Mouse (Mus musculus): ENCODE results near the gene Slit3. TPM values are rescaled to one million over a fixed set of nuclear protein-coding genes. Genes with fewer than 3 reads are reported as not detected.
A peak's percentile ranks its signal among the peaks of the same experiment; 100 is the strongest.

Gene Slit3
- polyA plus RNA-seq, 1 experiment: 211 TPM

GRCm38 (mm10) chr11:35437510-35437909 lies 316.5 kb downstream of the Slit3 start:
- Histone ChIP-seq H3K27ac (ENCODE audit: insufficient read depth, low read length) (no peak overlapping the region), H3K4me3 (ENCODE audit: insufficient read depth, low read length) (no peak overlapping the region), H3K4me1 (ENCODE audit: control insufficient read depth, insufficient read depth, low read length) (no peaks in the 10 kb centered on the region)
- TF ChIP-seq CTCF (IDR thresholded peaks at IDR 0.05; ENCODE audit: borderline replicate concordance, insufficient read depth, low read length) (no peak), POLR2A (IDR thresholded peaks at IDR 0.05; ENCODE audit: low read depth, low read length) (no peak)

GRCm38 (mm10) chr11:35440186-35440585 lies 319.2 kb downstream of the Slit3 start:
- Histone ChIP-seq H3K4me3 (ENCODE audit: insufficient read depth, low read length) (no peak overlapping the region), H3K27ac (ENCODE audit: insufficient read depth, low read length) (no peak overlapping the region), H3K4me1 (ENCODE audit: control insufficient read depth, insufficient read depth, low read length) (no peaks in the 10 kb centered on the region)
- no peak for TF ChIP-seq POLR2A (IDR thresholded peaks at IDR 0.05; ENCODE audit: low read depth, low read length)
- no peak for TF ChIP-seq CTCF (IDR thresholded peaks at IDR 0.05; ENCODE audit: borderline replicate concordance, insufficient read depth, low read length)

- TF ChIP-seq CTCF (IDR thresholded peaks at IDR 0.05; ENCODE audit: borderline replicate concordance, insufficient read depth, low read length) (no peak), POLR2A (IDR thresholded peaks at IDR 0.05; ENCODE audit: low read depth, low read length) (no peak)
- Histone ChIP-seq H3K4me1 (ENCODE audit: control insufficient read depth, insufficient read depth, low read length) (no peaks in the 10 kb centered on the region), H3K27ac (ENCODE audit: insufficient read depth, low read length) (no peak overlapping the region), H3K4me3 (ENCODE audit: insufficient read depth, low read length) (no peak overlapping the region)
Observed at GRCm38 (mm10) chr11:35444489-35445100, 323.6 kb downstream of the Slit3 start.

GRCm38 (mm10) chr11:35447951-35448350 lies 326.9 kb downstream of the Slit3 start:
- TF ChIP-seq CTCF (IDR thresholded peaks at IDR 0.05; ENCODE audit: borderline replicate concordance, insufficient read depth, low read length): no peak
- TF ChIP-seq POLR2A (IDR thresholded peaks at IDR 0.05; ENCODE audit: low read depth, low read length): no peak
- no peaks in the 10 kb centered on the region for H3K4me1 ChIP-seq (ENCODE audit: control insufficient read depth, insufficient read depth, low read length)
- H3K27ac ChIP-seq (ENCODE audit: insufficient read depth, low read length): no peak overlapping the region
- no peak overlapping the region for H3K4me3 ChIP-seq (ENCODE audit: insufficient read depth, low read length)

GRCm38 (mm10) chr11:35449199-35449598 lies 328.2 kb downstream of the Slit3 start:
- TF ChIP-seq CTCF (IDR thresholded peaks at IDR 0.05; ENCODE audit: borderline replicate concordance, insufficient read depth, low read length): no peak
- TF ChIP-seq POLR2A (IDR thresholded peaks at IDR 0.05; ENCODE audit: low read depth, low read length): no peak
- no peak overlapping the region for H3K27ac ChIP-seq (ENCODE audit: insufficient read depth, low read length)
- no peaks in the 10 kb centered on the region for H3K4me1 ChIP-seq (ENCODE audit: control insufficient read depth, insufficient read depth, low read length)
- H3K4me3 ChIP-seq (ENCODE audit: insufficient read depth, low read length): no peak overlapping the region

- TF ChIP-seq POLR2A (IDR thresholded peaks at IDR 0.05; ENCODE audit: low read depth, low read length): no peak
- TF ChIP-seq CTCF (IDR thresholded peaks at IDR 0.05; ENCODE audit: borderline replicate concordance, insufficient read depth, low read length): peak; percentile 78
- no peak overlapping the region for H3K27ac ChIP-seq (ENCODE audit: insufficient read depth, low read length)
- H3K4me1 ChIP-seq (ENCODE audit: control insufficient read depth, insufficient read depth, low read length): no peaks in the 10 kb centered on the region
Observed at GRCm38 (mm10) chr11:35451636-35452035, 330.6 kb downstream of the Slit3 start.

DNA sequence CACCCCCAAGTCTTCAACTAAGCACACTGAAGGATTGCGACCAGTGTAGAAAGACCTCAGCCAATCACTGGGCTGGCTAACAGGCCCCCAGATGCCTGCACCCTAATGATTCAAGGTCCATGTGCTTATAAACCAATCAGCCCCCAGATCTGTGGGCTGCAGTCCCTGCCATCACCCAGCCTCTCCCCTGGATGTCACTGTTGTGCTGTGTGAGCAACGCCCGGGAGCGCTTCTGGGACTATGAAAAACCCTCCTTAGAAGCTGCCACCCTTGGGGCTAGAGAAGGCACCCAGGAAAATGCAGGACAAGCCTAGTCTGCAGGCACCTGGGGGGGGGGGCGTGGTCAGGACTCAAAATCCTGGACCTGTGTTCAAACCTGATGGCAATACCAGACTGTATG lies 331.4 kb downstream of the Slit3 start:
- no peak overlapping the region for H3K27ac ChIP-seq (ENCODE audit: insufficient read depth, low read length)
- no peaks in the 10 kb centered on the region for H3K4me1 ChIP-seq (ENCODE audit: control insufficient read depth, insufficient read depth, low read length)
- TF ChIP-seq CTCF (IDR thresholded peaks at IDR 0.05; ENCODE audit: borderline replicate concordance, insufficient read depth, low read length): peak; percentile 58
- TF ChIP-seq POLR2A (IDR thresholded peaks at IDR 0.05; ENCODE audit: low read depth, low read length): no peak
- no peak overlapping the region for H3K4me3 ChIP-seq (ENCODE audit: insufficient read depth, low read length)

More at GRCm38 (mm10) chr11:35451636-35452035, 330.6 kb downstream of the Slit3 start:
- no peak overlapping the region for H3K4me3 ChIP-seq (ENCODE audit: insufficient read depth, low read length)

- H3K4me3 ChIP-seq (ENCODE audit: insufficient read depth, low read length): no peak overlapping the region
- H3K4me1 ChIP-seq (ENCODE audit: control insufficient read depth, insufficient read depth, low read length): no peaks in the 10 kb centered on the region
- no peak overlapping the region for H3K27ac ChIP-seq (ENCODE audit: insufficient read depth, low read length)
- TF ChIP-seq CTCF (IDR thresholded peaks at IDR 0.05; ENCODE audit: borderline replicate concordance, insufficient read depth, low read length): no peak
- TF ChIP-seq POLR2A (IDR thresholded peaks at IDR 0.05; ENCODE audit: low read depth, low read length): no peak
Observed at GRCm38 (mm10) chr11:35454191-35454725, 333.2 kb downstream of the Slit3 start.

GRCm38 (mm10) chr11:35454781-35455180 lies 333.8 kb downstream of the Slit3 start:
- no peak for TF ChIP-seq CTCF (IDR thresholded peaks at IDR 0.05; ENCODE audit: borderline replicate concordance, insufficient read depth, low read length)
- no peak for TF ChIP-seq POLR2A (IDR thresholded peaks at IDR 0.05; ENCODE audit: low read depth, low read length)
- Histone ChIP-seq H3K27ac (ENCODE audit: insufficient read depth, low read length) (no peak overlapping the region), H3K4me3 (ENCODE audit: insufficient read depth, low read length) (no peak overlapping the region), H3K4me1 (ENCODE audit: control insufficient read depth, insufficient read depth, low read length) (no peaks in the 10 kb centered on the region)

- TF ChIP-seq POLR2A (IDR thresholded peaks at IDR 0.05; ENCODE audit: low read depth, low read length) (no peak), CTCF (IDR thresholded peaks at IDR 0.05; ENCODE audit: borderline replicate concordance, insufficient read depth, low read length) (no peak)
- no peak overlapping the region for H3K27ac ChIP-seq (ENCODE audit: insufficient read depth, low read length)
- no peaks in the 10 kb centered on the region for H3K4me1 ChIP-seq (ENCODE audit: control insufficient read depth, insufficient read depth, low read length)
- no peak overlapping the region for H3K4me3 ChIP-seq (ENCODE audit: insufficient read depth, low read length)
Observed at GRCm38 (mm10) chr11:35458068-35458467, 337.0 kb downstream of the Slit3 start.
